Mouse (Mus musculus): ENCODE data around the gene Gtf2f2.

GRCm38 (mm10) chr14:76031117-76031842, 20.6 kb upstream of the Gtf2f2 start:
- no peak for TF ChIP-seq CTCF (IDR thresholded peaks at IDR 0.05; ENCODE audit: low read depth)
- TF ChIP-seq EP300 (IDR thresholded peaks at IDR 0.05; ENCODE audit: low read depth) = no peak

Data from liver, postnatal 0 days (tissue).